In genomic region chr13:51800921-51801320, GRCm38 (mm10) we compare ENCODE assay signal across 9 mouse cellular contexts. TPM values are rescaled to one million over a fixed set of nuclear protein-coding genes. Genes with fewer than 3 reads are reported as not detected.
A peak's percentile ranks its signal among the peaks of the same experiment; 100 is the strongest.
DNase-seq lines count a peak whose midpoint lies in the region; ATAC-seq lines count a peak whose summit lies in the region.
"Had no signal": no experiment of that assay in that cellular context is flagged by ENCODE, and none has a peak within 500 bp of the region (broad histone marks: within the 10 kb centered on the region; RNA-seq: fewer than 3 reads in every experiment).

No protein-coding gene starts in this region.

- no peaks in the 10 kb centered on the region for H3K27me3 ChIP-seq in lung, embryonic 16.5 days (ENCODE audit: control insufficient read depth, insufficient read depth, low read depth, low read length)
- H3K27me3 ChIP-seq in forebrain, embryonic 14.5 days (replicated peaks; ENCODE audit: control insufficient read depth, insufficient read depth, low read length): no peaks in the 10 kb centered on the region
- H3K27me3 ChIP-seq in kidney, embryonic 15.5 days: no peaks in the 10 kb centered on the region
- H3K27me3 ChIP-seq: lung, embryonic 15.5 days had no signal

- 34% methylated on average over 9 of the region's 9 CpGs for WGBS in lung, embryonic 16.5 days
- 69% methylated on average over 9 of the region's 9 CpGs for WGBS in forebrain, embryonic 14.5 days
- 61% methylated on average over 9 of the region's 9 CpGs for WGBS in kidney, embryonic 15.5 days

- H3K27ac ChIP-seq in lung, embryonic 16.5 days (ENCODE audit: low read length): no peak overlapping the region
- H3K27ac ChIP-seq in forebrain, embryonic 14.5 days (ENCODE audit: low read depth, low read length): peak overlapping the region; percentile 70; the same call in 1 of the 2 replicates
- no peak overlapping the region for H3K27ac ChIP-seq in kidney, embryonic 15.5 days
- H3K27ac ChIP-seq: lung, embryonic 15.5 days had no signal

- peak; percentile 34; the same call in 1 of the 2 replicates for ATAC-seq in lung, embryonic 16.5 days (ENCODE audit: low read depth)
- peak; percentile 75 for ATAC-seq in forebrain, embryonic 14.5 days
- ATAC-seq in megakaryocyte, adult 5-6 weeks (ENCODE audit: poor library complexity, severe bottlenecking): peak; percentile 57
- no peak for ATAC-seq in kidney, embryonic 15.5 days (replicated peaks; ENCODE audit: low FRiP score)

- H3K9me3 ChIP-seq in lung, embryonic 16.5 days (ENCODE audit: control insufficient read depth, low read length): no peaks in the 10 kb centered on the region
- H3K9me3 ChIP-seq in forebrain, embryonic 14.5 days (replicated peaks; ENCODE audit: control insufficient read depth, low read length): no peaks in the 10 kb centered on the region
- no peaks in the 10 kb centered on the region for H3K9me3 ChIP-seq in kidney, embryonic 15.5 days (replicated peaks)
- H3K9me3 ChIP-seq: lung, embryonic 15.5 days had no signal

- no peak for DNase-seq in lung, postnatal 25 days (ENCODE audit: low spot score)
- peak; percentile 78 for DNase-seq in forebrain, embryonic 14.5 days (ENCODE audit: low spot score)
- peak; percentile 93 for DNase-seq in thymus, postnatal 14 days
- no peak for DNase-seq in adrenal gland, postnatal 4 days (ENCODE audit: low spot score in 2 of 2)
- DNase-seq: kidney, postnatal 4 days had no signal

- H3K4me3 ChIP-seq in lung, embryonic 16.5 days (ENCODE audit: low read length): no peak overlapping the region
- H3K4me3 ChIP-seq in forebrain, embryonic 14.5 days (ENCODE audit: low read depth, low read length): no peak overlapping the region
- no peak overlapping the region for H3K4me3 ChIP-seq in kidney, embryonic 15.5 days (replicated peaks)
- H3K4me3 ChIP-seq: lung, embryonic 15.5 days had no signal

- no peak overlapping the region for H3K9ac ChIP-seq in lung, embryonic 16.5 days (ENCODE audit: low read length)
- H3K9ac ChIP-seq in forebrain, embryonic 14.5 days (ENCODE audit: low read length): no peak overlapping the region
- no peak overlapping the region for H3K9ac ChIP-seq in kidney, embryonic 15.5 days
- H3K9ac ChIP-seq: lung, embryonic 15.5 days had no signal

- H3K4me2 ChIP-seq in lung, embryonic 16.5 days (ENCODE audit: low read depth, low read length): no peak overlapping the region
- no peak overlapping the region for H3K4me2 ChIP-seq in forebrain, embryonic 14.5 days (ENCODE audit: low read length)
- H3K4me2 ChIP-seq in kidney, embryonic 15.5 days: no peak overlapping the region
- H3K4me2 ChIP-seq: lung, embryonic 15.5 days had no signal

- no peaks in the 10 kb centered on the region for H3K36me3 ChIP-seq in lung, embryonic 16.5 days (ENCODE audit: control insufficient read depth, insufficient read depth, low read length)
- H3K36me3 ChIP-seq in forebrain, embryonic 14.5 days (ENCODE audit: control insufficient read depth, insufficient read depth, low read length): no peaks in the 10 kb centered on the region
- no peaks in the 10 kb centered on the region for H3K36me3 ChIP-seq in kidney, embryonic 15.5 days
- H3K36me3 ChIP-seq: lung, embryonic 15.5 days had no signal

- peaks cover 4% of the 10 kb centered on the region for H3K4me1 ChIP-seq in lung, embryonic 16.5 days (replicated peaks; ENCODE audit: control insufficient read depth, insufficient read depth, low read length)
- peaks cover 6% of the 10 kb centered on the region; the same call in 1 of the 2 replicates for H3K4me1 ChIP-seq in forebrain, embryonic 14.5 days (ENCODE audit: control insufficient read depth, insufficient read depth, low read length)
- H3K4me1 ChIP-seq in kidney, embryonic 15.5 days: no peaks in the 10 kb centered on the region

RNA-seq across cellular contexts. Expression of gene Sema4d, which starts 7.4 kb away (rescaled TPM):
- polyA plus RNA-seq in lung, embryonic 16.5 days (2015; fragmentation: Nextera tagmentation; extraction: Ambion mirVana): 9.0 and 9.8 TPM in 2 replicates
- 12.7 and 22.1 TPM in 2 replicates for polyA plus RNA-seq in forebrain, embryonic 14.5 days (2014; fragmentation: Nextera tagmentation; extraction: Ambion mirVana)
- 99.8 and 110 TPM in 2 replicates for total RNA-seq in megakaryocyte, adult 5-6 weeks (2015)
- total RNA-seq in megakaryocyte, adult 5-6 weeks (2017): 54.1 and 66.6 TPM in 2 replicates
- polyA plus RNA-seq in kidney, embryonic 15.5 days (2015; fragmentation: Nextera tagmentation; extraction: Ambion mirVana): 19.6 and 20.3 TPM in 2 replicates
- 10 to 100 TPM; 22.0 to 30.9 TPM for total RNA-seq in adrenal gland, postnatal 4 days (2021)

RNA-seq across cellular contexts. Expression of gene Gadd45g, which starts 45.6 kb away (rescaled TPM):
- polyA plus RNA-seq in lung, embryonic 16.5 days (2015; fragmentation: Nextera tagmentation; extraction: Ambion mirVana): 74.4 and 92.3 TPM in 2 replicates
- polyA plus RNA-seq in forebrain, embryonic 14.5 days (2014; fragmentation: Nextera tagmentation; extraction: Ambion mirVana): 112 and 132 TPM in 2 replicates
- 2.6 and 4.4 TPM in 2 replicates for total RNA-seq in megakaryocyte, adult 5-6 weeks (2015)
- 8.7 and 11.2 TPM in 2 replicates for total RNA-seq in megakaryocyte, adult 5-6 weeks (2017)
- 40.2 and 42.8 TPM in 2 replicates for polyA plus RNA-seq in kidney, embryonic 15.5 days (2015; fragmentation: Nextera tagmentation; extraction: Ambion mirVana)
- total RNA-seq in adrenal gland, postnatal 4 days (2021): 10 to 100 TPM; 22.9 to 25.0 TPM

Comparison
In these comparisons a context has a peak if more than half of its experiments do, and no peak if none do; other contexts are left out.
1. DNase-seq: peak in forebrain, embryonic 14.5 days (single experiment) and thymus, postnatal 14 days (single experiment); none in lung, postnatal 25 days (single experiment) and adrenal gland, postnatal 4 days (0 of 2).